Mouse (Mus musculus): Measurements from ENCODE around the gene Map4k3. TPM values are rescaled to one million over a fixed set of nuclear protein-coding genes. Genes with fewer than 3 reads are reported as not detected.

The Map4k3 gene
- polyA plus RNA-seq, 1 experiment from 2014 or later: 28.8 TPM

GRCm38 (mm10) chr17:80601371-80601770, 126.9 kb downstream of the Map4k3 start:
- 53% methylated on average over 13 of the region's 13 CpGs for whole genome bisulfite sequencing

GRCm38 (mm10) chr17:80583051-80583450, 145.2 kb downstream of the Map4k3 start:
- WGBS: 95% methylated on average over 6 of the region's 6 CpGs
- Histone ChIP-seq H3K9me3 (ENCODE audit: control insufficient read depth, low read length) (no peaks in the 10 kb centered on the region), H3K36me3 (ENCODE audit: control insufficient read depth, insufficient read depth) (peaks cover 17% of the 10 kb centered on the region), H3K9ac (replicated peaks; ENCODE audit: low read depth, low read length) (no peak overlapping the region), H3K27ac (ENCODE audit: low read length) (no peak overlapping the region), H3K4me2 (ENCODE audit: low read length) (no peak overlapping the region), H3K4me1 (replicated peaks; ENCODE audit: control insufficient read depth, insufficient read depth, low read length) (no peaks in the 10 kb centered on the region), H3K4me3 (replicated peaks; ENCODE audit: low read length) (no peak overlapping the region), H3K27me3 (replicated peaks; ENCODE audit: control insufficient read depth, insufficient read depth, low read length) (no peaks in the 10 kb centered on the region)
- ATAC-seq: no peak

More at GRCm38 (mm10) chr17:80601371-80601770, 126.9 kb downstream of the Map4k3 start:
- Histone ChIP-seq H3K9ac (replicated peaks; ENCODE audit: low read depth, low read length) (no peak overlapping the region), H3K4me1 (replicated peaks; ENCODE audit: control insufficient read depth, insufficient read depth, low read length) (no peaks in the 10 kb centered on the region), H3K4me3 (replicated peaks; ENCODE audit: low read length) (no peak overlapping the region), H3K9me3 (ENCODE audit: control insufficient read depth, low read length) (no peaks in the 10 kb centered on the region), H3K27me3 (replicated peaks; ENCODE audit: control insufficient read depth, insufficient read depth, low read length) (no peaks in the 10 kb centered on the region), H3K27ac (ENCODE audit: low read length) (no peak overlapping the region), H3K36me3 (ENCODE audit: control insufficient read depth, insufficient read depth) (peaks cover 41% of the 10 kb centered on the region), H3K4me2 (ENCODE audit: low read length) (no peak overlapping the region)
- ATAC-seq: peak; percentile 55; the same call in 1 of the 2 replicates

- Histone ChIP-seq H3K9me3 (ENCODE audit: control insufficient read depth, low read length) (no peaks in the 10 kb centered on the region), H3K36me3 (ENCODE audit: control insufficient read depth, insufficient read depth) (peaks cover 15% of the 10 kb centered on the region), H3K4me3 (replicated peaks; ENCODE audit: low read length) (no peak overlapping the region), H3K9ac (replicated peaks; ENCODE audit: low read depth, low read length) (no peak overlapping the region), H3K4me1 (replicated peaks; ENCODE audit: control insufficient read depth, insufficient read depth, low read length) (peaks cover 8% of the 10 kb centered on the region), H3K27ac (ENCODE audit: low read length) (no peak overlapping the region), H3K27me3 (replicated peaks; ENCODE audit: control insufficient read depth, insufficient read depth, low read length) (no peaks in the 10 kb centered on the region), H3K4me2 (ENCODE audit: low read length) (no peak overlapping the region)
- no peak for ATAC-seq
- 81% methylated on average over 6 of the region's 6 CpGs for WGBS
Observed at GRCm38 (mm10) chr17:80579901-80580300, 148.4 kb downstream of the Map4k3 start.

- Histone ChIP-seq H3K4me2 (ENCODE audit: low read length) (no peak overlapping the region), H3K27ac (ENCODE audit: low read length) (no peak overlapping the region), H3K9me3 (ENCODE audit: control insufficient read depth, low read length) (no peaks in the 10 kb centered on the region), H3K36me3 (ENCODE audit: control insufficient read depth, insufficient read depth) (peaks cover 10% of the 10 kb centered on the region), H3K4me3 (replicated peaks; ENCODE audit: low read length) (no peak overlapping the region), H3K27me3 (replicated peaks; ENCODE audit: control insufficient read depth, insufficient read depth, low read length) (no peaks in the 10 kb centered on the region), H3K9ac (replicated peaks; ENCODE audit: low read depth, low read length) (no peak overlapping the region), H3K4me1 (replicated peaks; ENCODE audit: control insufficient read depth, insufficient read depth, low read length) (peaks cover 8% of the 10 kb centered on the region)
- no peak for ATAC-seq
- 94% methylated on average over 9 of the region's 9 CpGs for WGBS
Observed at GRCm38 (mm10) chr17:80579089-80579488, 149.2 kb downstream of the Map4k3 start.

GRCm38 (mm10) chr17:80578041-80578440, 150.2 kb downstream of the Map4k3 start:
- Histone ChIP-seq H3K4me2 (ENCODE audit: low read length) (no peak overlapping the region), H3K4me3 (replicated peaks; ENCODE audit: low read length) (no peak overlapping the region), H3K9ac (replicated peaks; ENCODE audit: low read depth, low read length) (no peak overlapping the region), H3K4me1 (replicated peaks; ENCODE audit: control insufficient read depth, insufficient read depth, low read length) (peaks cover 8% of the 10 kb centered on the region), H3K27me3 (replicated peaks; ENCODE audit: control insufficient read depth, insufficient read depth, low read length) (no peaks in the 10 kb centered on the region), H3K9me3 (ENCODE audit: control insufficient read depth, low read length) (no peaks in the 10 kb centered on the region), H3K27ac (ENCODE audit: low read length) (no peak overlapping the region), H3K36me3 (ENCODE audit: control insufficient read depth, insufficient read depth) (peaks cover 4% of the 10 kb centered on the region)
- no peak for ATAC-seq
- WGBS: 96% methylated on average over 1 of the region's 1 CpGs

DNA sequence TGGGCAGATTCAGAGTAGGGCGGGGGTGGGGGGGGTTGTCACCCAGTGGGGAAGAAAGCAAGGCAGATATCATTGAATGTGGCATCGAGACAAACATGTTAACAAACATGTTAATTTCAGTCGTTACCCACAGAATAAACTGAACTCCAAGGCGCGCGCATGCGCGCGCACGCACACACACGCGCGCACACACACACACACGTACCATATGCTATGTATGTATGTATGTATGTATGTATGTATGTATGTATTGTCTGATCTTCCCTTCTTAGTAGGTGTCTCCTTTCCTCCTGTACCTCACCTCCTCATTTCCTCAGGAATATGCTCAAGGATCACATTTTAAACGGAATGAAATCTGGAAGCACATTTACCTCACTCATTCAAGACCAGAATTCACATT, 150.6 kb downstream of the Map4k3 start, which contains the start of gene Cdkl4:
TSS of gene Cdkl4 (minus strand) at position 175 of the 400 bp plus-strand sequence.
- Histone ChIP-seq H3K27ac (ENCODE audit: low read length) (peak within 1 kb of the TSS; percentile 43; the same call in 1 of the 2 replicates), H3K4me2 (ENCODE audit: low read length) (peak within 1 kb of the TSS; percentile 96), H3K4me1 (replicated peaks; ENCODE audit: control insufficient read depth, insufficient read depth, low read length) (peaks cover 8% of the 10 kb centered on the region), H3K9me3 (ENCODE audit: control insufficient read depth, low read length) (no peaks in the 10 kb centered on the region), H3K36me3 (ENCODE audit: control insufficient read depth, insufficient read depth) (peaks cover 4% of the 10 kb centered on the region), H3K27me3 (replicated peaks; ENCODE audit: control insufficient read depth, insufficient read depth, low read length) (no peaks in the 10 kb centered on the region), H3K4me3 (replicated peaks; ENCODE audit: low read length) (peak within 1 kb of the TSS; percentile 53), H3K9ac (replicated peaks; ENCODE audit: low read depth, low read length) (peak within 1 kb of the TSS; percentile 64)
- peak; percentile 53 for ATAC-seq
- 67% methylated on average over 15 of the region's 15 CpGs for WGBS

GRCm38 (mm10) chr17:80577214-80577613, 151.1 kb downstream of the Map4k3 start:
- H3K9ac ChIP-seq (replicated peaks; ENCODE audit: low read depth, low read length): peak overlapping the region; percentile 64
- under 1% methylated on average over 30 of the region's 30 CpGs for WGBS
- peaks cover 8% of the 10 kb centered on the region for H3K4me1 ChIP-seq (replicated peaks; ENCODE audit: control insufficient read depth, insufficient read depth, low read length)
- H3K9me3 ChIP-seq (ENCODE audit: control insufficient read depth, low read length): no peaks in the 10 kb centered on the region
- H3K27ac ChIP-seq (ENCODE audit: low read length): peak overlapping the region; percentile 43; the same call in 1 of the 2 replicates
- peaks cover 4% of the 10 kb centered on the region for H3K36me3 ChIP-seq (ENCODE audit: control insufficient read depth, insufficient read depth)
- ATAC-seq: peak; percentile 97
- no peaks in the 10 kb centered on the region for H3K27me3 ChIP-seq (replicated peaks; ENCODE audit: control insufficient read depth, insufficient read depth, low read length)
- H3K4me3 ChIP-seq (replicated peaks; ENCODE audit: low read length): peak overlapping the region; percentile 53
- peak overlapping the region; percentile 96 for H3K4me2 ChIP-seq (ENCODE audit: low read length)

- ATAC-seq: no peak
- no peak overlapping the region for H3K27ac ChIP-seq (ENCODE audit: low read length)
- H3K9ac ChIP-seq (replicated peaks; ENCODE audit: low read depth, low read length): no peak overlapping the region
- 76% methylated on average over 7 of the region's 7 CpGs for WGBS
- no peaks in the 10 kb centered on the region for H3K9me3 ChIP-seq (ENCODE audit: control insufficient read depth, low read length)
- peaks cover 8% of the 10 kb centered on the region for H3K4me1 ChIP-seq (replicated peaks; ENCODE audit: control insufficient read depth, insufficient read depth, low read length)
- H3K27me3 ChIP-seq (replicated peaks; ENCODE audit: control insufficient read depth, insufficient read depth, low read length): no peaks in the 10 kb centered on the region
- no peaks in the 10 kb centered on the region for H3K36me3 ChIP-seq (ENCODE audit: control insufficient read depth, insufficient read depth)
- H3K4me3 ChIP-seq (replicated peaks; ENCODE audit: low read length): no peak overlapping the region
- no peak overlapping the region for H3K4me2 ChIP-seq (ENCODE audit: low read length)
Observed at GRCm38 (mm10) chr17:80575008-80575407, 153.3 kb downstream of the Map4k3 start.

- H3K4me2 ChIP-seq (ENCODE audit: low read length): no peak overlapping the region
- H3K4me3 ChIP-seq (replicated peaks; ENCODE audit: low read length): no peak overlapping the region
- H3K4me1 ChIP-seq (replicated peaks; ENCODE audit: control insufficient read depth, insufficient read depth, low read length): peaks cover 8% of the 10 kb centered on the region
- 24% methylated on average over 7 of the region's 7 CpGs for WGBS
- ATAC-seq: no peak
- no peaks in the 10 kb centered on the region for H3K36me3 ChIP-seq (ENCODE audit: control insufficient read depth, insufficient read depth)
- H3K9ac ChIP-seq (replicated peaks; ENCODE audit: low read depth, low read length): no peak overlapping the region
- H3K9me3 ChIP-seq (ENCODE audit: control insufficient read depth, low read length): no peaks in the 10 kb centered on the region
- no peak overlapping the region for H3K27ac ChIP-seq (ENCODE audit: low read length)
- H3K27me3 ChIP-seq (replicated peaks; ENCODE audit: control insufficient read depth, insufficient read depth, low read length): no peaks in the 10 kb centered on the region
Observed at GRCm38 (mm10) chr17:80574471-80574965, 153.8 kb downstream of the Map4k3 start.

All from forebrain, embryonic 16.5 days (tissue).